Mouse (Mus musculus): Measurements from ENCODE around the gene Pou6f2. TPM values are rescaled to one million over a fixed set of nuclear protein-coding genes. Genes with fewer than 3 reads are reported as not detected.

Gene Pou6f2
- total RNA-seq, 1 experiment, result 0.09 TPM

GRCm38 (mm10) chr13:18120406-18120805 lies 277.1 kb downstream of the Pou6f2 start:
- Histone ChIP-seq H3K36me3 (ENCODE audit: control insufficient read depth, insufficient read depth, low read length, poor library complexity, severe bottlenecking) (no peaks in the 10 kb centered on the region), H3K9me3 (ENCODE audit: control insufficient read depth, insufficient read depth, low read depth, low read length) (no peaks in the 10 kb centered on the region), H3K27ac (ENCODE audit: insufficient read depth, low read depth, low read length, poor library complexity, severe bottlenecking) (no peak overlapping the region), H3K4me1 (ENCODE audit: control insufficient read depth in 2 of 2, insufficient read depth in 2 of 2, low read length in 2 of 2, poor library complexity in 1 of 2) (peaks cover 0 to 1% of the 10 kb centered on the region in 2 experiments; a peak in 1 of 4 replicates), H3K4me3 (ENCODE audit: insufficient read depth in 1 of 2, low read depth in 1 of 2, low read length in 2 of 2, poor library complexity in 1 of 2, severe bottlenecking in 1 of 2) (no peak overlapping the region), H3K9ac (ENCODE audit: insufficient read depth, low read depth, low read length, poor library complexity, severe bottlenecking) (no peak overlapping the region)
- DNase-seq (ENCODE audit: low read depth, low spot score), result no peak
- in situ Hi-C loops (cut with MboI; ENCODE audit: low sequenced_read_pairs in 2 of 2, unreplicated experiment in 2 of 2), result no loop called here
- TF ChIP-seq ZC3H11A (IDR thresholded peaks at IDR 0.05; ENCODE audit: borderline replicate concordance, low read depth, low read length) (no peak), CHD2 (IDR thresholded peaks at IDR 0.05; ENCODE audit: low read depth, low read length) (no peak), MAFK (IDR thresholded peaks at IDR 0.05; ENCODE audit: insufficient read depth, low read depth, low read length) (no peak), ZNF384 (IDR thresholded peaks at IDR 0.05; ENCODE audit: low read depth, low read length) (no peak), HCFC1 (IDR thresholded peaks at IDR 0.05; ENCODE audit: borderline replicate concordance, insufficient read depth, low read length) (no peak)

- Histone ChIP-seq H3K36me3 (ENCODE audit: control insufficient read depth, insufficient read depth, low read length, poor library complexity, severe bottlenecking) (no peaks in the 10 kb centered on the region), H3K9ac (ENCODE audit: insufficient read depth, low read depth, low read length, poor library complexity, severe bottlenecking) (no peak overlapping the region), H3K4me3 (ENCODE audit: insufficient read depth in 1 of 2, low read depth in 1 of 2, low read length in 2 of 2, poor library complexity in 1 of 2, severe bottlenecking in 1 of 2) (no peak overlapping the region), H3K9me3 (ENCODE audit: control insufficient read depth, insufficient read depth, low read depth, low read length) (no peaks in the 10 kb centered on the region), H3K27ac (ENCODE audit: insufficient read depth, low read depth, low read length, poor library complexity, severe bottlenecking) (no peak overlapping the region), H3K4me1 (ENCODE audit: control insufficient read depth in 2 of 2, insufficient read depth in 2 of 2, low read length in 2 of 2, poor library complexity in 1 of 2) (no peaks in the 10 kb centered on the region)
- in situ Hi-C loops (cut with MboI; ENCODE audit: low sequenced_read_pairs in 2 of 2, unreplicated experiment in 2 of 2), result no loop called here
- TF ChIP-seq MAFK (IDR thresholded peaks at IDR 0.05; ENCODE audit: insufficient read depth, low read depth, low read length) (no peak), ZNF384 (IDR thresholded peaks at IDR 0.05; ENCODE audit: low read depth, low read length) (no peak), ZC3H11A (IDR thresholded peaks at IDR 0.05; ENCODE audit: borderline replicate concordance, low read depth, low read length) (no peak), HCFC1 (IDR thresholded peaks at IDR 0.05; ENCODE audit: borderline replicate concordance, insufficient read depth, low read length) (no peak), CHD2 (IDR thresholded peaks at IDR 0.05; ENCODE audit: low read depth, low read length) (no peak)
- no peak for DNase-seq (ENCODE audit: low read depth, low spot score)
Observed at GRCm38 (mm10) chr13:18081443-18082119, 315.9 kb downstream of the Pou6f2 start.

Measured in ES-E14 (cell line).